Mouse (Mus musculus) stomach, postnatal 0 days (tissue): Measurements from ENCODE around the gene Ehmt2. TPM values are rescaled to one million over a fixed set of nuclear protein-coding genes. Genes with fewer than 3 reads are reported as not detected.

Source experiments
- ATAC-seq: fragments of 200-750 bp; cut with Nextera tagmentation; 2 replicates; pipeline ENCODE4 v1.8.0; 2017; ENCODE audit not compliant: low FRiP score, low TSS enrichment
- DNase-seq: peaks from one replicate; pipeline ENCODE4 v3.0.0-alpha.2; 2016; ENCODE audit warnings: low spot score
- H3K27ac ChIP-seq: fragments of 300-500 bp; sonication (generic); replicated peaks from 2 replicates; pipeline ENCODE4 v1.5.1; 2014; ENCODE audit warnings: mild to moderate bottlenecking, control low read depth
- H3K27me3 ChIP-seq: fragments of 300-500 bp; sonication (generic); 2 replicates; pipeline ENCODE4 v1.6.1; 2014; ENCODE audit warnings: low read length; ENCODE audit not compliant: control insufficient read depth, insufficient read depth
- H3K36me3 ChIP-seq: fragments of 300-500 bp; sonication (generic); 2 replicates; pipeline ENCODE4 v1.6.1; 2014; ENCODE audit warnings: low read length, mixed read lengths; ENCODE audit not compliant: control insufficient read depth, insufficient read depth
- H3K4me1 ChIP-seq: fragments of 300-500 bp; sonication (generic); replicated peaks from 2 replicates; pipeline ENCODE4 v1.6.1; 2014; ENCODE audit warnings: antibody characterized with exemption; ENCODE audit not compliant: control insufficient read depth, insufficient read depth
- H3K4me2 ChIP-seq: fragments of 300-500 bp; sonication (generic); replicated peaks from 2 replicates; pipeline ENCODE4 v1.6.1; 2014; ENCODE audit warnings: low read depth, mild to moderate bottlenecking, control low read depth, moderate library complexity
- H3K4me3 ChIP-seq: fragments of 300-500 bp; sonication (generic); 2 replicates; pipeline ENCODE4 v1.5.1; 2014; ENCODE audit warnings: low read depth, low read length, control low read depth
- H3K9ac ChIP-seq: fragments of 300-500 bp; sonication (generic); 2 replicates; pipeline ENCODE4 v1.6.1; 2014; ENCODE audit warnings: mild to moderate bottlenecking, low read length, control low read depth, mixed read lengths
- H3K9me3 ChIP-seq: fragments of 300-500 bp; sonication (generic); 2 replicates; pipeline ENCODE4 v1.6.1; 2016; ENCODE audit warnings: low read length; ENCODE audit not compliant: control insufficient read depth
- CTCF ChIP-seq: IDR thresholded peaks from 2 replicates; pipeline ENCODE4 v1.5.1; 2016; ENCODE audit warnings: antibody characterized with exemption, low read depth, mild to moderate bottlenecking, moderate library complexity
- EP300 ChIP-seq: optimal IDR thresholded peaks from 2 replicates; pipeline ENCODE3; 2016; ENCODE audit warnings: antibody characterized with exemption
- WGBS: fragments of 180-500 bp; shearing (Covaris S2); extraction: QIAGEN DNeasy Blood & Tissue Kit; methylation state at CpG from one replicate; pipeline ENCODE4 v1.1.7; 2014; 5-methylcytosine and 5-hydroxymethylcytosine counted together
- polyA plus RNA-seq: library from polyadenylated mRNA; unstranded; fragments of >200 nt; fragmentation: Nextera tagmentation; extraction: Ambion mirVana; gene quantifications from 2 replicates; pipeline ENCODE4 v1.2.1, GENCODE M21; 2015

Gene Ehmt2
- polyA plus RNA-seq, result 23.8 and 26.2 TPM in 2 replicates

- H3K4me2 ChIP-seq, result peak within 1 kb of the TSS; percentile 91
- WGBS, result 0% methylated on average over 16 of the region's 44 CpGs
- no peaks in the 10 kb centered on the region for H3K9me3 ChIP-seq
- peak; percentile 87 for DNase-seq
- H3K4me3 ChIP-seq, result peak within 1 kb of the TSS; percentile 88
- TF ChIP-seq EP300 (no peak), CTCF (no peak)
- peak within 1 kb of the TSS; percentile 93 for H3K9ac ChIP-seq
- no peaks in the 10 kb centered on the region for H3K27me3 ChIP-seq
- peak within 1 kb of the TSS; percentile 97 for H3K27ac ChIP-seq
- peak; percentile 63 for ATAC-seq
- H3K36me3 ChIP-seq, result peaks cover 4% of the 10 kb centered on the region; the same call in 1 of the 2 replicates
- H3K4me1 ChIP-seq, result no peaks in the 10 kb centered on the region
Measured at GRCm38 (mm10) chr17:34898160-34898586, at the start of gene Ehmt2, which contains the start of gene C2. Ehmt2 (plus strand) TSS chr17:34898469. C2 (minus strand) TSS chr17:34898265.

- TF ChIP-seq EP300 (no peak), CTCF (no peak)
- under 1% methylated on average over 61 of the region's 65 CpGs for WGBS
- peaks cover 18% of the 10 kb centered on the region for H3K36me3 ChIP-seq
Measured at GRCm38 (mm10) chr17:34849722-34850516, 48.4 kb upstream of the Ehmt2 start, which contains the start of the genes Skiv2l and Nelfe. Skiv2l (minus strand) TSS chr17:34850210. Nelfe (plus strand) TSS chr17:34850391.

GRCm38 (mm10) chr17:34850517-34851125 lies 47.6 kb upstream of the Ehmt2 start:
- ATAC-seq (peak; percentile 7; the same call in 1 of the 2 replicates), DNase-seq (no peak)
- H3K4me1 ChIP-seq, result 0 out of 2 replicates have a peak, but pooled peaks cover 2% of the 10 kb centered on the region
- peaks cover 18% of the 10 kb centered on the region; the same call in 1 of the 2 replicates for H3K36me3 ChIP-seq
- no peaks in the 10 kb centered on the region for H3K27me3 ChIP-seq
- WGBS, result under 1% methylated on average over 25 of the region's 25 CpGs
- TF ChIP-seq CTCF (no peak), EP300 (no peak)
- peak overlapping the region; percentile 87 for H3K4me3 ChIP-seq
- peak overlapping the region; percentile 98 for H3K4me2 ChIP-seq
- no peaks in the 10 kb centered on the region for H3K9me3 ChIP-seq
- H3K9ac ChIP-seq, result peak overlapping the region; percentile 85
- H3K27ac ChIP-seq, result peak overlapping the region; percentile 73

More at GRCm38 (mm10) chr17:34849722-34850516, 48.4 kb upstream of the Ehmt2 start, which contains the start of the genes Skiv2l and Nelfe:
- Histone ChIP-seq H3K4me1 (0 out of 2 replicates have a peak, but pooled peaks cover 2% of the 10 kb centered on the region), H3K27ac (peak within 1 kb of the TSS; percentile 73), H3K9me3 (no peaks in the 10 kb centered on the region), H3K9ac (peak within 1 kb of the TSS; percentile 85), H3K4me2 (peak within 1 kb of the TSS; percentile 98), H3K27me3 (no peaks in the 10 kb centered on the region), H3K4me3 (peak within 1 kb of the TSS; percentile 87)
- DNase-seq, result peak; percentile 99
- ATAC-seq, result peak; percentile 97

GRCm38 (mm10) chr17:34853511-34853910 lies 44.8 kb upstream of the Ehmt2 start:
- ATAC-seq (no peak), DNase-seq (no peak)
- no peaks in the 10 kb centered on the region for H3K27me3 ChIP-seq
- H3K4me1 ChIP-seq, result 0 out of 2 replicates have a peak, but pooled peaks cover 2% of the 10 kb centered on the region
- no peak for TF ChIP-seq CTCF
- TF ChIP-seq EP300, result no peak
- no peak overlapping the region for H3K9ac ChIP-seq
- no peaks in the 10 kb centered on the region for H3K9me3 ChIP-seq
- WGBS, result 77% methylated on average over 8 of the region's 8 CpGs
- no peak overlapping the region for H3K4me3 ChIP-seq
- H3K4me2 ChIP-seq, result no peak overlapping the region
- H3K36me3 ChIP-seq, result peaks cover 18% of the 10 kb centered on the region; the same call in 1 of the 2 replicates
- H3K27ac ChIP-seq, result no peak overlapping the region

GRCm38 (mm10) chr17:34854761-34855160 lies 43.5 kb upstream of the Ehmt2 start:
- H3K27ac ChIP-seq, result no peak overlapping the region
- H3K4me1 ChIP-seq, result 0 out of 2 replicates have a peak, but pooled peaks cover 2% of the 10 kb centered on the region
- no peak for DNase-seq
- WGBS, result 66% methylated on average over 3 of the region's 3 CpGs
- H3K4me2 ChIP-seq, result no peak overlapping the region
- H3K36me3 ChIP-seq, result peaks cover 18% of the 10 kb centered on the region; the same call in 1 of the 2 replicates
- ATAC-seq, result no peak
- no peaks in the 10 kb centered on the region for H3K27me3 ChIP-seq
- no peak for TF ChIP-seq CTCF
- TF ChIP-seq EP300, result no peak
- H3K4me3 ChIP-seq, result no peak overlapping the region
- no peaks in the 10 kb centered on the region for H3K9me3 ChIP-seq
- no peak overlapping the region for H3K9ac ChIP-seq
